Mouse (Mus musculus): ENCODE measurements at regions not wholly inside any gene's neighbourhood (a gene's known extent, or its start where the extent isn't known, plus 50 kb on each side); places are given as distances from the start of the nearest gene placed in this dataset.

DNA sequence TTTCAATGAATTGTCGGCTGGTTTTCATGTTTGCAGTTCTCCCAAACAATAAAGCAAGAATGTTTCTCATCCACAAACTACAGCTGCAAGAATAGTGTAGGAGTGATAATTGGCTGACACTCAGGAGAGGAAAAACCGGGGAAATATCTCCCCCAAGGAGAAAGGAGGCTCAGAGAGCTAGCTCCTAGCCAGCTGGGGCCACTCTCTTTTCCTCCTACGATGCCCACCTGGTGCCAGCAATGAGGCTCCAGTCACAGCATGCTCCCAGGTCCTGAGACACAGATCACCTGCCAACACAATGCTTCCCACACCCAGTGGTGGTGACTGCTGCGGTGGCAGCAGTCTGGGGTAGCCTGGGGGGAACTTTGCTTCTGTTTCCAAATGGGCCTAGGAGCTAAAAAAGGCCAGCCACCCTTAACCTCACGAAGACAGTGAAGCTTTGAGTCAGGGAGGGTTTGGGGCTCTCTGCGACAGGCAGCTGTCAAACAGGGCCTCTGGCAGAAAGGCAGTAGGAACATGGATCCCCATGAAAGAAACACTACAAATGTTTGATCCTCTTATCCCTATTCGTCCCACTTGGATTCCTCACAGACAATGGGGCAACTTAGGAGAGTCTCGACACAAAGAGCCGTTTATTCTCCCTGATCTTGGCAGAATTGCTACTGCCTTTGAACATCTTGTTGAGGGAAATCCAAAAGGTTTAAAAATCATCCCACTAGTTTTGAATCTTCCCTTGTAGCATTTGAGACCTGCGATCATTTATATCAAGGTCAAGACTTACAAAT is 527.8 kb downstream of the Efnb2 start:
- peak; percentile 44; the same call in 1 of the 2 replicates for ATAC-seq
- 8% methylated on average over 10 of the region's 10 CpGs for WGBS
- no peak overlapping the region for H3K9ac ChIP-seq (ENCODE audit: low read length)

DNA sequence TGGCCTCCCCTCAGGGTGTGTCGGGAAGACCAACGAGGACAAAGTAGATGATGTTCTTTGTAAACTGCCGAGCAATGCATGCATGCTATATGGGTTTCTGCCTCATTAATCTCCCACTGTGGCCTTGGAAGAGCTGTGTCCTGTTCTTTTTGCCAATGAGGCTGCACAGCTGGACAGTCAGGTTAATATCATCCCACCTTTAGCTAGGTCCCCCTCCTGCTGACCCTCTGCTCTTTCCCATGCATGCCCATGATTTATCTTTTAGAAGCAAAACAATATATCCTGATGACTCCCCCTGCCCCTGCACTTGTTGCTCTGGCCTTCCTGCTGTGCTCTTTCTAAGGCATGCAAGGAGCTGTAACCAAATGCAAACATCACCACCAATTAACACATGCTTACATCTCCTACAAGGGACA is 529.1 kb downstream of the Efnb2 start:
- H3K9me3 ChIP-seq (replicated peaks; ENCODE audit: control insufficient read depth, low read length), result no peaks in the 10 kb centered on the region
- DNase-seq (ENCODE audit: low spot score) (no peak), ATAC-seq (peak; percentile 37; the same call in 1 of the 2 replicates)
- no peaks in the 10 kb centered on the region for H3K36me3 ChIP-seq (ENCODE audit: control insufficient read depth, insufficient read depth, low read length)
- 3% methylated on average over 3 of the region's 3 CpGs for WGBS
- H3K4me3 ChIP-seq (ENCODE audit: low read depth, low read length), result no peak overlapping the region
- H3K4me1 ChIP-seq (ENCODE audit: control insufficient read depth, insufficient read depth, low read length), result peaks cover 14% of the 10 kb centered on the region
- H3K27me3 ChIP-seq (replicated peaks; ENCODE audit: control insufficient read depth, insufficient read depth, low read length), result no peaks in the 10 kb centered on the region
- no peak overlapping the region for H3K4me2 ChIP-seq (ENCODE audit: low read length)
- H3K27ac ChIP-seq (ENCODE audit: low read depth, low read length), result no peak overlapping the region; the same call in 1 of the 2 replicates
- H3K9ac ChIP-seq (ENCODE audit: low read length), result no peak overlapping the region

More for the DNA sequence above, 527.8 kb downstream of the Efnb2 start:
- no peak overlapping the region for H3K27ac ChIP-seq (ENCODE audit: low read depth, low read length)
- no peak for DNase-seq (ENCODE audit: low spot score)
- H3K27me3 ChIP-seq (replicated peaks; ENCODE audit: control insufficient read depth, insufficient read depth, low read length), result no peaks in the 10 kb centered on the region
- H3K36me3 ChIP-seq (ENCODE audit: control insufficient read depth, insufficient read depth, low read length), result no peaks in the 10 kb centered on the region
- peaks cover 14% of the 10 kb centered on the region for H3K4me1 ChIP-seq (ENCODE audit: control insufficient read depth, insufficient read depth, low read length)
- H3K9me3 ChIP-seq (replicated peaks; ENCODE audit: control insufficient read depth, low read length), result no peaks in the 10 kb centered on the region
- H3K4me2 ChIP-seq (ENCODE audit: low read length), result no peak overlapping the region
- H3K4me3 ChIP-seq (ENCODE audit: low read depth, low read length), result no peak overlapping the region

DNA sequence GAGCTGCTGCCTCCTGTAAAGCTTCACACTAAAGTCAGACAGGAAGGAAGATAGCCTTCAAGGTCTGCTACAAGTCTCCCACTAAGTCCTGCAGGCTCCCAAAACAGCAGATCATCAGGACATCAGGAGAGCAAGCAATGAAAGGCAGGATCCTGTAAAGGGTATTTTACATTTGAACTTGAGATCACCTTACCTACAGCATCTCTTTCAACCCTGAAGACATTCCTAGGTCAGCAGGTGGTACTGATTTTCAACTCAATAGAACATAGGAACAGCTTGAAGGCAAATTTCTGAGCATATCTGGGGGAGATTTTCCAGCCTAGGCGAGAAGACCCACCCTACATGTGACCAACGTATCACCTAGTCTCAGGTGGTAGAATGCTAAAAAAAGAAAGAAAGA is 530.2 kb downstream of the Efnb2 start:
- H3K27me3 ChIP-seq (replicated peaks; ENCODE audit: control insufficient read depth, insufficient read depth, low read length), result no peaks in the 10 kb centered on the region
- H3K9ac ChIP-seq (ENCODE audit: low read length), result no peak overlapping the region
- no peak overlapping the region for H3K27ac ChIP-seq (ENCODE audit: low read depth, low read length)
- peaks cover 14% of the 10 kb centered on the region for H3K4me1 ChIP-seq (ENCODE audit: control insufficient read depth, insufficient read depth, low read length)
- DNase-seq (ENCODE audit: low spot score) (no peak), ATAC-seq (no peak)
- 24% methylated on average over 2 of the region's 2 CpGs for WGBS
- H3K4me3 ChIP-seq (ENCODE audit: low read depth, low read length), result no peak overlapping the region
- H3K9me3 ChIP-seq (replicated peaks; ENCODE audit: control insufficient read depth, low read length), result no peaks in the 10 kb centered on the region
- no peaks in the 10 kb centered on the region for H3K36me3 ChIP-seq (ENCODE audit: control insufficient read depth, insufficient read depth, low read length)
- no peak overlapping the region for H3K4me2 ChIP-seq (ENCODE audit: low read length)

DNA sequence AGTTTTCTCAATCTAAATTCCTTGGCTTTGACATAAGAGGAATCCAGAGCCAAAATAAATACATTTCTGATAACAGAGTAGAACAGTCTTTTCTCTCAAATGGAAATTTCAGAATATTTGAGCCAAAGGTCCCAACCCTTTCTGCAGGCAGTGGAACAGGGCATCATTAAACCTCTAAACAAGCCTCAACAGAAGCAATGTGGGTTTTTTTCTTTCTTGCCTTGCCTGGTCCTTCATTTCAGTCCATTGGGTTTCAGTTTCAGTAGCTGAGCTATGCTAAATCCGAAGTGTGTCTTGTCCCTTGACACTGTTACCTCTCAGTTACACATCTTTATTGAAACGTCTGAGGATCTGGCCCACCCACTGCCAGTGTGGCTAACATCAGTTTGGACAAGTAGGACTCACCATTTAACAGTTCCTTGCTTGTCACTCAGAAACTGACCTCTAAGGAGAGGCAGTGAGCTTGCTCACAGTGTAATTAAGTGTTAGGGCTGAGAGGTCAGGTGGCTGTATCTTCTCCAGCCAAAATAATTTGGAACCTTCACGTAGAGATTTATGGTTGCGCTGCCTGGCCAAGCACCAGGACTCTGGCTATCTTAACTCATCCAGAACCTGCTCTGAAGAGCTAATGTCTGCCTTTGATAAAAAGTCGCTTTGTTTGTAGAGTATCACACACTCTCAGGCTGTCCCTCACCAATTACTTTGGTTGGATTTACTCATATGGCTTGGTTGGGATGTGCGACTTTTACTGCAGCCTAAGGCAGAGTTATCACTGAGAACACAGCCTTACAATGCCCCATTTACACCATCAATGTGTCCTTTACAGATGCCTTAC is 545.2 kb downstream of the Efnb2 start:
- ATAC-seq, result no peak
- WGBS, result 89% methylated on average over 6 of the region's 6 CpGs

DNA sequence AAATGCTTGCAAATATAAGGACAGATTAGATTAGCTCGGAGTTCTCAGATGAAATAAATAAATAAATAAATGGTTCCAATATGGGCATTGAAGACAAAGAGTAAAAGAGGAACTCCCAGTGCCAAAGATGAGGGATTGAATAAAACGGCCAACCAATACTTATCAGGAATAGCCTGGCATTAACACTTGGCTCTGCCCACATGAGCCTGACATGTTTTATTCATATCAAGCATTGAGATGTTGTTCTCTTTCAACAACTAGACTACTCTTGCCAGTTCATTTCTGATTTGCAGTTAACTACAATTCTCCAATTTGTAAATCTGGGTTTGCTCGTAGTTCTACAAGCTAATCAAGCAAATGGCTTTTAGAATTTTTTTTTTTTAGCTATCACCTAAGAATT is 546.4 kb downstream of the Efnb2 start:
- Histone ChIP-seq H3K27ac (ENCODE audit: low read depth, low read length) (no peak overlapping the region), H3K9ac (ENCODE audit: low read length) (no peak overlapping the region), H3K4me2 (ENCODE audit: low read length) (no peak overlapping the region), H3K4me3 (ENCODE audit: low read depth, low read length) (no peak overlapping the region), H3K4me1 (ENCODE audit: control insufficient read depth, insufficient read depth, low read length) (no peaks in the 10 kb centered on the region), H3K9me3 (replicated peaks; ENCODE audit: control insufficient read depth, low read length) (no peaks in the 10 kb centered on the region), H3K27me3 (replicated peaks; ENCODE audit: control insufficient read depth, insufficient read depth, low read length) (no peaks in the 10 kb centered on the region), H3K36me3 (ENCODE audit: control insufficient read depth, insufficient read depth, low read length) (no peaks in the 10 kb centered on the region)
- no peak for ATAC-seq
- WGBS, result 73% methylated on average over 3 of the region's 3 CpGs
- DNase-seq (ENCODE audit: low spot score), result no peak

More for the DNA sequence above, 545.2 kb downstream of the Efnb2 start:
- no peaks in the 10 kb centered on the region for H3K27me3 ChIP-seq (replicated peaks; ENCODE audit: control insufficient read depth, insufficient read depth, low read length)
- no peak overlapping the region for H3K4me2 ChIP-seq (ENCODE audit: low read length)
- H3K4me1 ChIP-seq (ENCODE audit: control insufficient read depth, insufficient read depth, low read length), result no peaks in the 10 kb centered on the region
- H3K36me3 ChIP-seq (ENCODE audit: control insufficient read depth, insufficient read depth, low read length), result no peaks in the 10 kb centered on the region
- no peaks in the 10 kb centered on the region for H3K9me3 ChIP-seq (replicated peaks; ENCODE audit: control insufficient read depth, low read length)
- no peak for DNase-seq (ENCODE audit: low spot score)
- no peak overlapping the region for H3K9ac ChIP-seq (ENCODE audit: low read length)
- no peak overlapping the region for H3K4me3 ChIP-seq (ENCODE audit: low read depth, low read length)
- H3K27ac ChIP-seq (ENCODE audit: low read depth, low read length), result no peak overlapping the region

DNA sequence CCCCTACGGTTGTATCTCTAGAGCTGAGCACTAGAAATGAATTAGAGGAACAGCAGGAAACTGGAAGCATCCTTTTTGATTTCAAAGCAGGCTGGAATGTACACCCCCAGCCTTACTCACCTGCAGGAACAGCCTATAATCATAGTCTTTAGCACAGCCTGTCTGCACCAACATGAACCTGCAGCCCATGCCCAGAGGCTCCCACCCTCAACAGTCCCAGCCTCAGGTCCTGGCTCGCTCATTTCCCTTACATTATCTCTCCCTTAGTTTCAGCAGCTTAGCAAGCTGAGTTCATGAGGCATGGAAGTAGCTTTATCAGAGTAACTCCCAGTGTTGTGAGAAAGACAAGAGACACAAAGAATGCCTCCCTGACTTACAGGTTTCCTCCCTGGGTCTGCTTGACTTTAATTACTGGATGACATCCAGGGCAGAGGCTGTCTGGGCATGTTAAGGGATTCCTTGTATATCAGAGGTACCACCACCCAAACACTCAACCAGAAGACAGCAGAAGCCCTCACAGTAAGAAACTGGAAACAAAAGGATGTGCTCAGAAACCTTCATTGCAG is 551.2 kb downstream of the Efnb2 start:
- Histone ChIP-seq H3K27me3 (replicated peaks; ENCODE audit: control insufficient read depth, insufficient read depth, low read length) (no peaks in the 10 kb centered on the region), H3K27ac (ENCODE audit: low read depth, low read length) (peak overlapping the region; percentile 1; the same call in 1 of the 2 replicates), H3K4me2 (ENCODE audit: low read length) (no peak overlapping the region), H3K4me1 (ENCODE audit: control insufficient read depth, insufficient read depth, low read length) (no peaks in the 10 kb centered on the region), H3K36me3 (ENCODE audit: control insufficient read depth, insufficient read depth, low read length) (no peaks in the 10 kb centered on the region), H3K4me3 (ENCODE audit: low read depth, low read length) (no peak overlapping the region), H3K9ac (ENCODE audit: low read length) (no peak overlapping the region), H3K9me3 (replicated peaks; ENCODE audit: control insufficient read depth, low read length) (no peaks in the 10 kb centered on the region)
- ATAC-seq, result no peak
- no peak for DNase-seq (ENCODE audit: low spot score)
- 79% methylated on average over 2 of the region's 2 CpGs for WGBS

DNA sequence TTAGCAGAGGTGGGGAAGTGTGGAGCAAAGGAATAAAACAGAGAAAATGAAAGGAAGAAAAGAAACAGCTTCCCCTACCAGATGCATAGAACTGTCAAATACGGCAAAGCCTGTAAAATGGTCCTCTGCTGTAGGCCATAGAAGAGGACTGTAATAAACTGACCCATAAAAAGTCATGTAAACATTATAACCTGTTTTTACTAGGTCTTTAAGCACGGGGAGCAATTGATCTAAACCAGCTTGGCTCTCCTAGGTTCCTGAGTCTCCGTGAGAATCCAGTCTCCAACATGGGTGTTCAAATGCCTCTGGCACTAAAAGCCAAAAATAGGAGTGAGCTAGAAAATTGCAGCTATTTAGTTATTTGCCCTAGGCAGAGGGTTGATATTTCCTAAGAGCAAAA is 557.5 kb downstream of the Efnb2 start:
- Histone ChIP-seq H3K27me3 (replicated peaks; ENCODE audit: control insufficient read depth, insufficient read depth, low read length) (no peaks in the 10 kb centered on the region), H3K27ac (ENCODE audit: low read depth, low read length) (no peak overlapping the region), H3K9ac (ENCODE audit: low read length) (no peak overlapping the region), H3K9me3 (replicated peaks; ENCODE audit: control insufficient read depth, low read length) (no peaks in the 10 kb centered on the region), H3K4me1 (ENCODE audit: control insufficient read depth, insufficient read depth, low read length) (no peaks in the 10 kb centered on the region), H3K36me3 (ENCODE audit: control insufficient read depth, insufficient read depth, low read length) (no peaks in the 10 kb centered on the region), H3K4me2 (ENCODE audit: low read length) (no peak overlapping the region), H3K4me3 (ENCODE audit: low read depth, low read length) (no peak overlapping the region)
- WGBS, result 86% methylated on average over 3 of the region's 3 CpGs
- ATAC-seq (no peak), DNase-seq (ENCODE audit: low spot score) (no peak)

DNA sequence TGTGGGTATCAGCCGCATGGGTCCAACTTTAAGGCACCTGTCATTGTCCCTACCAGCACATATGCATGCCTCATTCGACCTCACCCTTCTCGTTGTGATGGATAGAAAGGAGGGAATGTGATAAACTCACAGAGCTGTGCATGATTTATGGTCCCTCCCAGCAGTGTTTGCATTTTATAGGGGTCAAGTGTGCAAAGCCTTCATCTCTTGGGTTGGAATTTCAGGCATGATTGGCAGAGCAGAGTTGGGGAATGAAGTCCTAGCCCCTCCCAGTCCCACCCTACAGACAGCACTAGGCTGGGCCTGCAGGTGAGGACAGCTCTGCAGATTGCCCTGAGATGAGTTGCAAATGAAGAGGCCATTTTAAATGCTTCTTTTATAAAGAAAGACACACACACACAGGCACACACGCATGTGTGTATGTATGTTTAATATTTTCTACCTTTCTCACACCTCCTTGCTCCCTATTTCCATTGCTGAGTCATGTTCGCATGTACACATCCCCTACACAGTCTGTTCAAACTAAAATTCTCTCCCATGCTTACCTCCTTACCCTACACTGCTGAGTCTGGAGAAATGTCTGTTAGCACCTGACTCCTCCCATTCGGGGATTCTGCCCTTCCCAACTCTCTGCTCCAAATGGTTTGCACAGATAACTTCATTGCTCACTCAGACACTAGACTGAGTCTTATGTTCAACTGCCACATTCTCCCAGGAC is 558.9 kb downstream of the Efnb2 start:
- Histone ChIP-seq H3K4me3 (ENCODE audit: low read depth, low read length) (no peak overlapping the region), H3K4me1 (ENCODE audit: control insufficient read depth, insufficient read depth, low read length) (no peaks in the 10 kb centered on the region), H3K4me2 (ENCODE audit: low read length) (no peak overlapping the region), H3K9ac (ENCODE audit: low read length) (no peak overlapping the region), H3K27ac (ENCODE audit: low read depth, low read length) (no peak overlapping the region; the same call in 1 of the 2 replicates), H3K9me3 (replicated peaks; ENCODE audit: control insufficient read depth, low read length) (no peaks in the 10 kb centered on the region), H3K27me3 (replicated peaks; ENCODE audit: control insufficient read depth, insufficient read depth, low read length) (no peaks in the 10 kb centered on the region), H3K36me3 (ENCODE audit: control insufficient read depth, insufficient read depth, low read length) (no peaks in the 10 kb centered on the region)
- ATAC-seq, result no peak
- no peak for DNase-seq (ENCODE audit: low spot score)
- WGBS, result 80% methylated on average over 6 of the region's 6 CpGs

All from forebrain, embryonic 14.5 days (tissue).